Mouse (Mus musculus): ENCODE measurements at regions not wholly inside any gene's neighbourhood (a gene's known extent, or its start where the extent isn't known, plus 50 kb on each side); places are given as distances from the start of the nearest gene placed in this dataset.

DNA sequence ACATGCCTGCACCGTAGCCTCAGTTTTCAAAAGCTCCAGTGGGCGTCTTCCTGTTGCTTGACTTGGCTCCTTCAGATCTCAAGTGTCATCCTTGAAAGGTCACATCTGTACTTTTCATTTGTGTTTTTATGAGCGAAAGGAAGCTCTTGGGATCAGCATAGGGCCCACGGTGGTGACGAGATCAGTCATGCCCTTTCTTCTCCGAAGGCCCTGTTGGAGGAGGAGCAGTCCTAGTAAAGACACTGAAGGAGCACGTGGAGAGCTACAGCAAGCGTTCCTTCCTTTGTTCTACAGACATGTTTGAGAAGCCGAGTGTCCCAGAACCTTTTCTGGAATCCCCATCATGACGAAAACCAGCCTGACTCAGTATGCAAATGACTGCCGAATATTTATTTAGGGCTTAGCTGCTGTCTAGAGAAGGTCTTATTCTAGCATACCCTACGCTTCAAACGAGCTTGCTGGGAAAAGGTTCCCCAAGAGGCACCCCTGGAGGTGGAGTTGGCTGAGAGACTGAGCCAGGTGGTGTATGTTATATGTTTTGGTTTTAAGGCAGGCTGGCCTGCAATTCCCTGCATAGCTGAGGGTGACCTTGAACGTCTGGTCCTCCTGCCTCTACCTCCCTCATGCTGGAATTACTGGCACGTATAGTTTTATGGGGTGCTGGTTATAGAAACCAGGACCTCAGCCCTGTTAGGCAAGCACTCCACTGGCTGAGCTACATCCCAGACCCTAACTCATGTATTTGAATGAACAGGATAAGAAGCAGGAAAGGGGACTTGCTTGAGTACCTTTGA, 285.1 kb upstream of the Cdh5 start:
- DNase-seq: no peak

GRCm38 (mm10) chr8:103823541-103823940, 277.9 kb upstream of the Cdh5 start:
- no peak for DNase-seq

GRCm38 (mm10) chr8:103824747-103825146, 276.7 kb upstream of the Cdh5 start:
- DNase-seq: no peak

DNA sequence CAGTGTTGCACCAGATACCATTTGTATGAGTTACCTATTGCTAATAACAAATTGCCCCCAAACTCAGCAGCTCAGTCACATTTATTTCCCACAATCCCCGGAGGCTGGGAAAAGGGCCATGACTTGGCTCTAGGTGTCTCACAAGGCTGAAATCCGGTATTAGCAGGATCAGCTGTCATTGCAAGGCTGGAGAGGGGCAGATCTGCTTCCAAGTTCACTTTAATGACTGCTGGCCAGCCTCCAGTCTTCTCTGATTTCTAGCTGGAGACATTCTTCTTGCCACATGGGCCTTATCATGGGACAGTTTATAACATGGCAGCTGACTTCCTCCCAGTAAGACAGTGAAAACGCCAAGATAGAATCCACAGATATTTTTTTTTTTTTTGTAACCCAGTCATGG, 276.1 kb upstream of the Cdh5 start:
- DNase-seq: peak; percentile 86

- DNase-seq: no peak
Observed at GRCm38 (mm10) chr8:103830416-103830815, 271.0 kb upstream of the Cdh5 start.

DNA sequence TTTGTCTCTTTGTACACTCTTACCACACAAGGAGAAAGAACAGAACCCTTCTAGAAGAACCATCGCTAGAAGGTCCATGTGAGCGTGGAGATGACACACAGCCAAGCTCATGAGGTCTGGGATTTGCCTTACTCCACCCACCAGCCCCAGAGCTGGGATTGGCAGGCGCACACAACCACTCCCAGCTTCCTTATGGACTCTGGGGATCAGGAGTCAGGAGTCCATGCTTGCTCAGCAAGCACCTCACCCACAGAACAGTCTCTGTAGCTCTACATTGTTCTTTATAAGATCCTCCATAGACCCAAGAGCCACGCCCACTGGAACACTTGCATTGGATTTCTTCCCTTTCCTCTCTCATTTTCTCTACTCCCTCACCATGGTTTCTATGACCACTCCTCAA, 261.4 kb upstream of the Cdh5 start:
- DNase-seq: no peak

DNA sequence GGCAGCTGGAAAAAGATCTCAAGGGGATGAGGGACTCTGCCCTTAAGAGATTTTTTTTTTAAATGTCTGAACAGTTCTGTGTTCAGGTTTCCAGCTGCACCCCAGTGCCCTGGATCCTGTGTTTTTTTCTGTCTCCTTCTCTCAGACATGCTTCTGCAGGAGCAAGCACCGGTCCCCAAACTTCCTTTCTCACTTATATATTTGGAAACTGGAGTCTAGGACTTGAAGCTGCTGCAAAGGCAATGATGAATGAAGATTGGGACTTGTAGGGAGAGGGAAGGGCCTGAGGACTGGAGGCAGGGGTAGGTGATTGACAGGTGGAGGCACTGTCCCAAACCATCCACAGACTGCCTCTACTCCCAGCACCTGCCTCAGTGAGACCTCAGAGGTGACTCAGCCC, 255.5 kb upstream of the Cdh5 start:
- DNase-seq: no peak

DNA sequence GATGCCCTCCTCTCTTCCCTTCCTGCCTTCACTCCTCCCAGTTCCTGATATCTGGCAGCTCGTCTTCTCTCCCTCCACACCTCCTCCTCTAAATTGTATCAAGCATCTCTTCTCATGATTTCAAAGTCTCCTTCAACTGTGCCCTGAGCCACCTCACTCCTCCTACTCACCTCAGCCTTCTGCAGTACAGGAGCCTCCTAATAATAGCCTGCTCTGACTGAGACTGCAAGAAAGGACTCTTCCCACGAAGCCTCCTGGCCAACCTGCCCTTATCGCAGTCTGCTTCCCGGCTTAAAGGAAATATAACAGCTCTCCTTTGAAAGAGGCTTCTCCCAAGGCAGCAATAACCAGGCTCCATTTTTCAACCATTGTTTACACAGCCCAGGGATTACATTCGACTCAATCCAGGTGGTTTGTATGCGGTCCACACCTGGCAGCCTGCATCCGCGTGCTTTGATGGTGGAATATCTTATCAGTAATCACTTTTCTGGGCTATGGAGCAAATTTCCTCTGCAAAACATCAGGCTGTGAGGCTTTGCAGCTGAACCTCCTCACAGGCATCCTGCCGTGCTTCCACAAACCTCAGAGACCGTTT, 254.9 kb upstream of the Cdh5 start:
- DNase-seq: no peak

- no peak for DNase-seq
Observed at GRCm38 (mm10) chr8:103849785-103850184, 251.6 kb upstream of the Cdh5 start.

- no peak for DNase-seq
Observed at GRCm38 (mm10) chr8:103851286-103851685, 250.1 kb upstream of the Cdh5 start.

- DNase-seq: no peak
Observed at GRCm38 (mm10) chr8:103853048-103853447, 248.4 kb upstream of the Cdh5 start.

DNA sequence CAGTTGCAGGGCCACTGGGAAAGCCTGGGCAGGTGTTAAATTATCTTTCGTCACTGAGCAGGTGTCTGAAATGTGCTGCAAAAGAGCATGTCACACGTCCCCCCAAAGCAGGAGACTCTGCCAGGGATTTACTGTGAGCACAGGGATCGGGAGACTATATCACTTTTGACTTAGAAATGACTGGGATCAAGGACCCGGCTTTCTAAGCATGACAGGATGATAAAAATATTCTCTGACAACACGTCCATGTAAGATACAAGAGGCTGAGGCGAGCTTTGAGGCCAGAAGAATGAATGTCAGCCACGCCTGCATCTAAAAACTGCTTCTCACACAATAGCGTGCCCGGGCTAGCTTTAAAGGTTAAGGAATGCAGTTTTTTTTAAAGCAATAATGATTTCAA, 246.1 kb upstream of the Cdh5 start:
- DNase-seq: no peak

- no peak for DNase-seq
Observed at GRCm38 (mm10) chr8:103859130-103859529, 242.3 kb upstream of the Cdh5 start.

GRCm38 (mm10) chr8:103873598-103874502, 227.6 kb upstream of the Cdh5 start:
- DNase-seq: peak; percentile 59

DNA sequence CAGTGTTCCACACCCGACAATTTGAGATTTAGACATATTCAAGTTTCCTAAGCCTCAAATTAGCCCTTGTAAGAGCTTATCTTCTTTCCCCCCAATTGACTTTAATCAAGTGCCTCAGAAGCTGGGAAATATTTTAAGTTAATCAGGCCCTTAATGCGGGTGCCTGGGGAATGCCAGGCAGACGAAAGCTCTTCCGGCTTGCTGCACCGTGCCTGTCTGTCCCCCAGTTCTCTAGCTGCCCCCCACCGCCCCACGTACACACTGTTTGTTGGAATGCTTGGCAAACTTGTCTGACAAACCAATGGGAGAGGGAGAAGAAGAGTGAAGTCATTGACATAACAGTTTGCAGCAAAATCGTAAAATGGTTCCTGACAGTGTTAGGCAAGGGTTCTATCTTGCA, 226.9 kb upstream of the Cdh5 start:
- DNase-seq: no peak

GRCm38 (mm10) chr8:103879505-103879904, 221.9 kb upstream of the Cdh5 start:
- no peak for DNase-seq

DNA sequence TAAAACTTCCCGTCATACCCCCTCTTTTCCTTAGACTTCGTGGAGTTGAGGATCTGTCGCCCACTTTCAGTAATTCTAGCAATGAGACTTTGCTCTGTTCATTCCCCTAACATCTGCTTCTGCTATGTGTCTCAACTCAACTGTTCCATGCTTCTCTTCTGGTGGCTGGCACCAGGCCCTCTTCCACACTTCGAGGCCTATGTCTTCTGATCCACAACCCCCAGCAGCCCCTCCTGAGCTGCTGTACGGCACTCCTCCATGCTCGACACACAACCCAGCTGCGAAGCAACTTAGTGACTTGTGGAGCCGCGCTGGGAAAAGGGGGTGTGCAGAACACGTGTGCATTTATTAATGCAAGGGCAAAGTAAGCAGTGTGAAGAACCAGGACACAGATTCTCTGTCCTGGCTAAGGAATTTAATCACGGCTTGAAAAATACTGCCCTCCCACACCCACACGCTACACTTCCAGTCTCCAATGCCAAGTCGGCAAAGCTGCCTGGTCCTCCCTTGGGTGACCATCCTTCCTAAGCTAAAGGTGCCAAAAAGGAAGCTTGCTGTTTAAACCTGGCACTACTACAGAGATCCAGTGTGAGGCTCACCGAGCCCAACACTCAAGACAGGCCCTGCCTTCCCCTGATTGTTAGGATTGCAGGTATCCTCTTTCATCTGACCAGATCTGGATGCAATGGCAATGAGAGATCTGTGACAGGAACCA, 220.8 kb upstream of the Cdh5 start:
- DNase-seq: peak; percentile 8

- peak; percentile 21 for DNase-seq
Observed at GRCm38 (mm10) chr8:103881146-103881486, 220.3 kb upstream of the Cdh5 start.

DNA sequence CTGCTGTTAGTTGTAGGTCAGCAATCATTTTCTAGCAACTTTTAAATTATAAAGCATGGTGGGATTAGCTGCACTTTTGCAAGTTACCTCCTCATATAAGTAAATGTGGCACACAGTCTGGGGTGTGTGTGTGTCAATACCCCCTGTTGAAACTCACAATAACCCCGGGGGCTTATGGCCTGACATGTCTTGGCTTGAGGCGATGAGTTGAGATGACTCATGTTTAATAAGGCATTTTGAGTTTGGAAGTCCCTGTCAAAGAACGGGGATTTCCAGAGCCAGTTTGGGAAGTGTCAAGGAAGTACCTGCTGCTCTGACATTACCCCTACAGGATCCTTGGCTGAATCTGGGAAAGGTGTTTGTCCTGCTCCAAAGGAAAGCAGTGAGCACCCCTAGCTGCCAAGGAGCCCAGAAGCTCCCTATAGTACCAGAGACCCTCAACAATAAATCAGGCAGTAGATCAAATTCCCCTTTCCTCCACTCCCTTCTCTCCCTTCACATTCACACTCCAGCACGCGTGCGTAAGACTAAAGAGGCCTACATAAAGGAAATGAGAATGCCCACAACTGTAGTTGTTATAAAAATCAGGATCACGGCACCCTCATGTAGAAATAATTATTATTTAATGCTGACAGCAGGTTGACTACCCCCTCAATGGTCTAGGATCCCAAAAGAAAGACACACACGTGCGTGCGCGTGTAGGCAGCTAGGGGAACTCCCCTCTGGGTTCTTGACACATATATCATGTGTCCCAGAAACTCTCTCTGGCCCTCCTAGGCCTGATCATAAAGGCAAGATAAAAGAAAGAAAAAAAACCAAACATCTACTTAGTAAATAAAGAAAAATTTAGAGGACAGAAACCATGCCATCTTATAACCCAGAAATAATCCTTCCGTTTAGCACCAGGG, 216.3 kb upstream of the Cdh5 start:
- no peak for DNase-seq

DNA sequence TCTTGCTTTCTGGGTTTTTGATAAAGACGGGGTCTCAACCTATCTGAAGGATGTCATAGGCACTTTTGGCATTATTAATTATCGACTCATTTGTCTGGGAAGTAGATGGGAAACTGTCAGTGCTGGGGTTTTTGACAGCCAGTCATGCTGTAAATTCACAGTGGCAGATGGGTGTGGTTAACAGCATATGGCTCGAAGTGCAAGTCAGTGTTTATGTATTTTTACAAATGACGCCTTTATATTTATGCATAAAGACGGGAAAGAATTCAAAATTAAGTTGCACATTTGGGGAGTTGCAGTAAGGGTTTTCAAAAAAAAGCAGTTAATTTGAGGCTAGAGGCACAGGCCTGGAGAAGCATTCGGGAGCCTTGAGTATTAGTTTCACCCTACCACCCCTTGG, 206.8 kb upstream of the Cdh5 start:
- no peak for DNase-seq

DNA sequence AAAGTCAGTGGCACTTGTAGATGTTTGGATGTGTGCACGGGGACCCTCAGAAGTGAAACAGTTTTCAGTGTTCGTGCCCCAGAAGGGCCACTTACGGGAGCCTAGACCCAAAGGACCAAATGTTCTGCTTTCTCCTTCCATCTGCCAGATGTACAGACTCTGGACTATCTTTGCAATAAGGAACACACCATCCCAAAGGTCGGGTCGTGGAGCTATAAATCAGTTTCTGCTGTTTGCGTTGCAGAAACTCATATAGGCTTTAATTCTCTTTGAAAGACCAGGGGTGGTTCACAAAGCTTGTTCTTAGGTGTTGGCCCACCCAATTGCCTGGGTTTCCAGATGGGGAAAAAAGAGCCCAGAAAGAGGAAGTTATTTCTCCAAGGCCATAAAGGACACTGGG, 206.3 kb upstream of the Cdh5 start:
- no peak for DNase-seq

- DNase-seq: no peak
Observed at GRCm38 (mm10) chr8:103897463-103897862, 204.0 kb upstream of the Cdh5 start.
